Mouse (Mus musculus) kidney, postnatal 0 days (tissue): ENCODE data around the gene Atoh8. TPM values are rescaled to one million over a fixed set of nuclear protein-coding genes. Genes with fewer than 3 reads are reported as not detected.
A peak's percentile ranks its signal among the peaks of the same experiment; 100 is the strongest.

Source experiments
- ATAC-seq: fragments of 200-750 bp; cut with Nextera tagmentation; replicated peaks from 2 replicates; pipeline ENCODE4 v1.8.0; 2017; ENCODE audit warnings: low read depth, moderate number of reproducible peaks, moderate TSS enrichment, moderate library complexity; ENCODE audit not compliant: low FRiP score
- DNase-seq: peaks from one replicate; pipeline ENCODE4 v3.0.0-alpha.2; 2016; ENCODE audit warnings: low spot score
- H3K27ac ChIP-seq: fragments of 300-500 bp; sonication (generic); 2 replicates; pipeline ENCODE4 v1.5.1; 2014; ENCODE audit warnings: mild to moderate bottlenecking
- H3K27me3 ChIP-seq: fragments of 300-500 bp; sonication (generic); 2 replicates; pipeline ENCODE4 v1.6.1; 2014; ENCODE audit warnings: low read length, mixed read lengths; ENCODE audit not compliant: insufficient read depth
- H3K36me3 ChIP-seq: fragments of 300-500 bp; sonication (generic); 2 replicates; pipeline ENCODE4 v1.6.1; 2014; ENCODE audit warnings: low read length, mixed read lengths; ENCODE audit not compliant: insufficient read depth
- H3K4me1 ChIP-seq: fragments of 300-500 bp; sonication (generic); replicated peaks from 2 replicates; pipeline ENCODE4 v1.6.1; 2014; ENCODE audit warnings: antibody characterized with exemption, low read length, mixed read lengths; ENCODE audit not compliant: insufficient read depth
- H3K4me2 ChIP-seq: fragments of 300-500 bp; sonication (generic); 2 replicates; pipeline ENCODE4 v1.6.1; 2014; ENCODE audit warnings: mild to moderate bottlenecking, low read length, moderate library complexity, mixed read lengths
- H3K4me3 ChIP-seq: fragments of 300-500 bp; sonication (generic); replicated peaks from 2 replicates; pipeline ENCODE4 v1.5.1; 2014; ENCODE audit warnings: low read depth, low read length
- H3K9ac ChIP-seq: fragments of 300-500 bp; sonication (generic); 2 replicates; pipeline ENCODE4 v1.6.1; 2014; ENCODE audit warnings: low read depth, low read length
- H3K9me3 ChIP-seq: fragments of 300-500 bp; sonication (generic); replicated peaks from 2 replicates; pipeline ENCODE4 v1.6.1; 2016; ENCODE audit warnings: low read length, inconsistent platforms, mixed read lengths
- CTCF ChIP-seq: IDR thresholded peaks from 2 replicates; pipeline ENCODE4 v1.5.1; 2016; ENCODE audit warnings: antibody characterized with exemption, low read depth, mild to moderate bottlenecking, moderate library complexity
- WGBS: fragments of 180-500 bp; shearing (Covaris S2); extraction: QIAGEN DNeasy Blood & Tissue Kit; methylation state at CpG from one replicate; pipeline ENCODE4 v1.1.7; 2014; 5-methylcytosine and 5-hydroxymethylcytosine counted together
- polyA plus RNA-seq: library from polyadenylated mRNA; unstranded; fragments of >200 nt; fragmentation: Nextera tagmentation; extraction: Ambion mirVana; gene quantifications from 2 replicates; pipeline ENCODE4 v1.2.1, GENCODE M21; 2015

Gene Atoh8
- polyA plus RNA-seq, 1 experiment from 2014 or later: 20.8 TPM

GRCm38 (mm10) chr6:72276972-72277441 lies 41.6 kb upstream of the Atoh8 start:
- ATAC-seq (peak; percentile 65; the same call in 1 of the 2 replicates), DNase-seq (peak; percentile 68)
- Histone ChIP-seq H3K36me3 (no peaks in the 10 kb centered on the region), H3K4me2 (no peak overlapping the region), H3K27me3 (no peaks in the 10 kb centered on the region), H3K9ac (no peak overlapping the region), H3K27ac (peak overlapping the region; percentile 31), H3K9me3 (no peaks in the 10 kb centered on the region), H3K4me1 (no peaks in the 10 kb centered on the region), H3K4me3 (no peak overlapping the region)
- no peak for TF ChIP-seq CTCF
- WGBS: 43% methylated on average over 13 of the region's 13 CpGs

GRCm38 (mm10) chr6:72276141-72276540 lies 40.8 kb upstream of the Atoh8 start:
- Histone ChIP-seq H3K4me3 (no peak overlapping the region), H3K9me3 (no peaks in the 10 kb centered on the region), H3K27ac (no peak overlapping the region), H3K36me3 (no peaks in the 10 kb centered on the region), H3K4me1 (no peaks in the 10 kb centered on the region), H3K9ac (no peak overlapping the region), H3K4me2 (no peak overlapping the region), H3K27me3 (no peaks in the 10 kb centered on the region)
- WGBS: 93% methylated on average over 6 of the region's 6 CpGs
- TF ChIP-seq CTCF: no peak; the same call in 1 of the 2 replicates
- no peak for ATAC-seq
- DNase-seq: no peak

- Histone ChIP-seq H3K4me3 (no peak overlapping the region), H3K27ac (no peak overlapping the region), H3K36me3 (no peaks in the 10 kb centered on the region), H3K9ac (no peak overlapping the region), H3K4me2 (no peak overlapping the region), H3K9me3 (no peaks in the 10 kb centered on the region), H3K27me3 (no peaks in the 10 kb centered on the region), H3K4me1 (no peaks in the 10 kb centered on the region)
- DNase-seq (no peak), ATAC-seq (no peak)
- TF ChIP-seq CTCF: no peak
- 81% methylated on average over 4 of the region's 4 CpGs for WGBS
Measured at GRCm38 (mm10) chr6:72275527-72275926, 40.1 kb upstream of the Atoh8 start.

GRCm38 (mm10) chr6:72273153-72273552 lies 37.8 kb upstream of the Atoh8 start:
- no peak overlapping the region for H3K27ac ChIP-seq
- no peak overlapping the region for H3K4me3 ChIP-seq
- H3K9me3 ChIP-seq: no peaks in the 10 kb centered on the region
- 81% methylated on average over 6 of the region's 6 CpGs for WGBS
- H3K36me3 ChIP-seq: no peaks in the 10 kb centered on the region
- H3K4me2 ChIP-seq: no peak overlapping the region
- ATAC-seq: no peak
- TF ChIP-seq CTCF: no peak
- no peak overlapping the region for H3K9ac ChIP-seq
- H3K27me3 ChIP-seq: no peaks in the 10 kb centered on the region
- H3K4me1 ChIP-seq: no peaks in the 10 kb centered on the region
- no peak for DNase-seq

GRCm38 (mm10) chr6:72272161-72272696 lies 36.9 kb upstream of the Atoh8 start:
- Histone ChIP-seq H3K9ac (no peak overlapping the region), H3K4me3 (no peak overlapping the region), H3K4me2 (no peak overlapping the region), H3K36me3 (no peaks in the 10 kb centered on the region), H3K27me3 (no peaks in the 10 kb centered on the region), H3K4me1 (no peaks in the 10 kb centered on the region), H3K27ac (no peak overlapping the region), H3K9me3 (no peaks in the 10 kb centered on the region)
- no peak for ATAC-seq
- no peak for DNase-seq
- no peak for TF ChIP-seq CTCF
- 71% methylated on average over 10 of the region's 10 CpGs for WGBS

- Histone ChIP-seq H3K4me1 (no peaks in the 10 kb centered on the region), H3K36me3 (no peaks in the 10 kb centered on the region), H3K9me3 (no peaks in the 10 kb centered on the region), H3K4me2 (no peak overlapping the region), H3K4me3 (no peak overlapping the region), H3K27me3 (no peaks in the 10 kb centered on the region), H3K27ac (no peak overlapping the region), H3K9ac (no peak overlapping the region)
- ATAC-seq (peak; percentile 36; the same call in 1 of the 2 replicates), DNase-seq (no peak)
- TF ChIP-seq CTCF: no peak
- 61% methylated on average over 11 of the region's 11 CpGs for WGBS
Measured at GRCm38 (mm10) chr6:72270952-72271519, 35.7 kb upstream of the Atoh8 start.
